ENCODE assay signal across 8 mouse cellular contexts in genomic region chr10:86704141-86704540, GRCm38 (mm10). TPM values are rescaled to one million over a fixed set of nuclear protein-coding genes. Genes with fewer than 3 reads are reported as not detected.
DNase-seq lines count a peak whose midpoint lies in the region; ATAC-seq and TF ChIP-seq lines count a peak whose summit lies in the region.

No protein-coding gene starts in this region.

- H3K27ac ChIP-seq in heart, embryonic 10.5 days, result peak overlapping the region; percentile 97
- no peak overlapping the region for H3K27ac ChIP-seq in forebrain, embryonic 13.5 days
- H3K27ac ChIP-seq in liver, embryonic 15.5 days (replicated peaks), result peak overlapping the region; percentile 80

- peaks cover 50% of the 10 kb centered on the region for H3K36me3 ChIP-seq in heart, embryonic 10.5 days
- H3K36me3 ChIP-seq in E14TG2a.4 (ENCODE audit: insufficient read depth, low read length), result peaks cover 54% of the 10 kb centered on the region
- peaks cover 39% of the 10 kb centered on the region for H3K36me3 ChIP-seq in forebrain, embryonic 13.5 days (ENCODE audit: poor library complexity, severe bottlenecking)
- H3K36me3 ChIP-seq in liver, embryonic 15.5 days (replicated peaks), result peaks cover 43% of the 10 kb centered on the region

- no peak for ATAC-seq in forebrain, embryonic 13.5 days
- ATAC-seq in liver, embryonic 15.5 days (ENCODE audit: insufficient read depth), result no peak

- H3K9me3 ChIP-seq in heart, embryonic 10.5 days, result no peaks in the 10 kb centered on the region
- H3K9me3 ChIP-seq in E14TG2a.4 (ENCODE audit: low read length), result no peaks in the 10 kb centered on the region
- H3K9me3 ChIP-seq in forebrain, embryonic 13.5 days (replicated peaks), result no peaks in the 10 kb centered on the region
- H3K9me3 ChIP-seq in liver, embryonic 15.5 days (replicated peaks), result no peaks in the 10 kb centered on the region

- H3K4me1 ChIP-seq in heart, embryonic 10.5 days, result peaks cover 39% of the 10 kb centered on the region
- H3K4me1 ChIP-seq in E14TG2a.4 (replicated peaks; ENCODE audit: low read depth, low read length), result peaks cover 60% of the 10 kb centered on the region
- H3K4me1 ChIP-seq in forebrain, embryonic 13.5 days, result peaks cover 59% of the 10 kb centered on the region
- peaks cover 61% of the 10 kb centered on the region for H3K4me1 ChIP-seq in liver, embryonic 15.5 days (replicated peaks)

- peak overlapping the region; percentile 94 for H3K4me3 ChIP-seq in heart, embryonic 10.5 days
- H3K4me3 ChIP-seq in E14TG2a.4 (replicated peaks; ENCODE audit: low read length), result peak overlapping the region; percentile 99
- peak overlapping the region; percentile 91 for H3K4me3 ChIP-seq in forebrain, embryonic 13.5 days
- peak overlapping the region; percentile 77 for H3K4me3 ChIP-seq in liver, embryonic 15.5 days (replicated peaks)

- TF ChIP-seq CTCF in E14TG2a.4 (conservative IDR thresholded peaks at IDR 0.05; ENCODE audit: low read length), result no peak

- no peaks in the 10 kb centered on the region for H3K27me3 ChIP-seq in heart, embryonic 10.5 days (ENCODE audit: insufficient read depth, poor library complexity, severe bottlenecking)
- H3K27me3 ChIP-seq in E14TG2a.4 (ENCODE audit: insufficient read depth, low read length), result no peaks in the 10 kb centered on the region
- no peaks in the 10 kb centered on the region for H3K27me3 ChIP-seq in forebrain, embryonic 13.5 days
- H3K27me3 ChIP-seq in liver, embryonic 15.5 days, result no peaks in the 10 kb centered on the region

- H3K9ac ChIP-seq in forebrain, embryonic 13.5 days, result peak overlapping the region; percentile 95
- peak overlapping the region; percentile 93 for H3K9ac ChIP-seq in liver, embryonic 15.5 days

- no peak for DNase-seq in heart, embryonic 10.5 days (ENCODE audit: low spot score)
- no peak for DNase-seq in heart, adult 9 months (ENCODE audit: low spot score in 2 of 2)
- DNase-seq in gastrocnemius, postnatal 14 days, result no peak
- no peak for DNase-seq in retina, postnatal 1 day
- DNase-seq in thymus, postnatal 0 days (ENCODE audit: low spot score), result no peak

- peak overlapping the region; percentile 93 for H3K4me2 ChIP-seq in forebrain, embryonic 13.5 days
- peak overlapping the region; percentile 89 for H3K4me2 ChIP-seq in liver, embryonic 15.5 days

- intact Hi-C loops in gastrocnemius, postnatal 14 days (cut with DNase I; ENCODE audit: low total_unique reads), result no loop called here

- 4% methylated on average over 8 of the region's 8 CpGs for WGBS in heart, embryonic 10.5 days
- 11% methylated on average over 8 of the region's 8 CpGs for WGBS in forebrain, embryonic 13.5 days
- under 1% methylated on average over 8 of the region's 8 CpGs for WGBS in liver, embryonic 15.5 days (ENCODE audit: insufficient replicate concordance)

RNA-seq across cellular contexts. Expression of gene Hsp90b1, which starts 1.2 kb away (rescaled TPM):
- polyA plus RNA-seq in heart, embryonic 10.5 days (2016; fragmentation: Nextera tagmentation; extraction: Ambion mirVana), result 624 and 799 TPM in 2 replicates
- polyA plus RNA-seq in forebrain, embryonic 13.5 days (2015; fragmentation: Nextera tagmentation; extraction: Ambion mirVana), result 341 and 372 TPM in 2 replicates
- polyA plus RNA-seq in liver, embryonic 15.5 days (2015; fragmentation: Nextera tagmentation; extraction: Ambion mirVana), result 273 and 302 TPM in 2 replicates
- total RNA-seq in gastrocnemius, postnatal 14 days (2021), result 100 to 1,000 TPM; 118 to 140 TPM
- 239 and 324 TPM in 2 replicates for polyA plus RNA-seq in thymus, postnatal 0 days (2015; fragmentation: Nextera tagmentation; extraction: Ambion mirVana)

RNA-seq across cellular contexts. Expression of gene Ttc41, which starts 1.5 kb away (rescaled TPM):
- polyA plus RNA-seq in heart, embryonic 10.5 days (2016; fragmentation: Nextera tagmentation; extraction: Ambion mirVana), result 2.2 and 2.7 TPM in 2 replicates
- 1.3 and 1.7 TPM in 2 replicates for polyA plus RNA-seq in forebrain, embryonic 13.5 days (2015; fragmentation: Nextera tagmentation; extraction: Ambion mirVana)
- polyA plus RNA-seq in liver, embryonic 15.5 days (2015; fragmentation: Nextera tagmentation; extraction: Ambion mirVana), result 0.53 and 0.59 TPM in 2 replicates
- total RNA-seq in gastrocnemius, postnatal 14 days (2021), result 1 to 10 TPM; 1.6 to 1.7 TPM
- polyA plus RNA-seq in thymus, postnatal 0 days (2015; fragmentation: Nextera tagmentation; extraction: Ambion mirVana), result 1.7 and 2.1 TPM in 2 replicates

RNA-seq across cellular contexts. Expression of gene Gm49358, which starts 59.6 kb away (rescaled TPM):
- polyA plus RNA-seq in heart, embryonic 10.5 days (2016; fragmentation: Nextera tagmentation; extraction: Ambion mirVana), result not detected in 2 replicates
- not detected in 2 replicates for polyA plus RNA-seq in forebrain, embryonic 13.5 days (2015; fragmentation: Nextera tagmentation; extraction: Ambion mirVana)
- not detected in 2 replicates for polyA plus RNA-seq in liver, embryonic 15.5 days (2015; fragmentation: Nextera tagmentation; extraction: Ambion mirVana)
- 10 to 100 TPM; 12.2 to 18.4 TPM for total RNA-seq in gastrocnemius, postnatal 14 days (2021)
- 0.28 TPM in 1 of 2 replicates, not detected in the other for polyA plus RNA-seq in thymus, postnatal 0 days (2015; fragmentation: Nextera tagmentation; extraction: Ambion mirVana)
